Mouse (Mus musculus) heart, embryonic 16.5 days (tissue): ENCODE measurements at regions not wholly inside any gene's neighbourhood (a gene's known extent, or its start where the extent isn't known, plus 50 kb on each side); places are given as distances from the start of the nearest gene placed in this dataset.

ENCODE experiments used
- ATAC-seq: fragments of 200-750 bp; cut with Nextera tagmentation; replicated peaks from 2 replicates; pipeline ENCODE4 v1.8.0; 2017; ENCODE audit warnings: moderate number of reproducible peaks; ENCODE audit not compliant: insufficient read depth, low FRiP score; ENCODE audit errors: extremely low read depth
- H3K27ac ChIP-seq: fragments of 300-500 bp; sonication (generic); 2 replicates; pipeline ENCODE4 v1.5.1; 2014; ENCODE audit warnings: mild to moderate bottlenecking, low read length, control low read depth, moderate library complexity
- H3K27me3 ChIP-seq: fragments of 300-500 bp; sonication (generic); 2 replicates; pipeline ENCODE4 v1.6.1; 2014; ENCODE audit warnings: low read length, mixed read lengths; ENCODE audit not compliant: control insufficient read depth, insufficient read depth
- H3K36me3 ChIP-seq: fragments of 300-500 bp; sonication (generic); 2 replicates; pipeline ENCODE4 v1.6.1; 2014; ENCODE audit not compliant: control insufficient read depth, insufficient read depth
- H3K4me1 ChIP-seq: fragments of 300-500 bp; sonication (generic); 2 replicates; pipeline ENCODE4 v1.6.1; 2014; ENCODE audit warnings: low read length, mixed read lengths; ENCODE audit not compliant: control insufficient read depth, insufficient read depth
- H3K4me2 ChIP-seq: fragments of 300-500 bp; sonication (generic); 2 replicates; pipeline ENCODE4 v1.6.1; 2014; ENCODE audit warnings: low read depth, mild to moderate bottlenecking, control low read depth, low read length
- H3K4me3 ChIP-seq: fragments of 300-500 bp; sonication (generic); 2 replicates; pipeline ENCODE4 v1.5.1; 2014; ENCODE audit warnings: mild to moderate bottlenecking, control low read depth, low read length
- H3K9ac ChIP-seq: fragments of 300-500 bp; sonication (generic); 2 replicates; pipeline ENCODE4 v1.6.1; 2014; ENCODE audit warnings: low read length, control low read depth
- H3K9me3 ChIP-seq: fragments of 300-500 bp; sonication (generic); replicated peaks from 2 replicates; pipeline ENCODE4 v1.6.1; 2016; ENCODE audit warnings: low read length; ENCODE audit not compliant: control insufficient read depth
- WGBS: fragments of 180-500 bp; shearing (Covaris S2); extraction: QIAGEN DNeasy Blood & Tissue Kit; methylation state at CpG from one replicate; pipeline ENCODE4 v1.1.7; 2014; 5-methylcytosine and 5-hydroxymethylcytosine counted together

DNA sequence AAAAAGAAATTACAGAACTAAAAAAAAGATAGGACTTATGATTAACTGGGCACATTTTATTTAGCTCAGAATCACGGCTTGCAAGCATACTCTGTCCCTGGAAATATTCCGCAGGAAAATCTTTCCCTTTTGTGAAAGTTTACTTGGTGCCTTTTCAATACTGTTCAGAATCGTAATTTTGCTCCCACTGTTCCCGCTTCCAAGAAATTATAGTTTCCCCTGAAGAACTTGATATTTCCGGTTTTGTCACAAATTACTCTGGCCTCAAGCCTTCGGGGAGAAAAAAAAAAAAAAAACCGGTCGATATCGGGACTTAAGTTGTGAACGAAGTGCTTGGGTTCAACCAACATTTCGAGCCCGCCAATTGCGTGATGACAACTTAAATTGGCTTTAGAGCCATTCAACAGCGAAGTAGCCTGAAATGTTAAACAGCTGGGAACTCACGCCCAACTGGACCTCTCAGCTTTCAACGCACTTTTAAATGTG is 84.4 kb upstream of the Commd3 start:
- ATAC-seq: no peak
- H3K4me2 ChIP-seq: peak overlapping the region; percentile 82
- no peaks in the 10 kb centered on the region for H3K9me3 ChIP-seq
- H3K4me1 ChIP-seq: 0 out of 2 replicates have a peak, but pooled peaks cover 3% of the 10 kb centered on the region
- H3K27ac ChIP-seq: peak overlapping the region; percentile 69
- peaks cover 4% of the 10 kb centered on the region; the same call in 1 of the 2 replicates for H3K27me3 ChIP-seq
- WGBS: 0% methylated on average over 16 of the region's 16 CpGs
- H3K4me3 ChIP-seq: peak overlapping the region; percentile 86
- no peaks in the 10 kb centered on the region for H3K36me3 ChIP-seq
- H3K9ac ChIP-seq: peak overlapping the region; percentile 73

GRCm38 (mm10) chr2:18586925-18587724 is 85.1 kb upstream of the Commd3 start:
- Histone ChIP-seq H3K27me3 (peaks cover 4% of the 10 kb centered on the region; the same call in 1 of the 2 replicates), H3K9me3 (no peaks in the 10 kb centered on the region), H3K9ac (peak overlapping the region; percentile 73), H3K4me3 (peak overlapping the region; percentile 86), H3K36me3 (no peaks in the 10 kb centered on the region), H3K4me2 (peak overlapping the region; percentile 82), H3K4me1 (0 out of 2 replicates have a peak, but pooled peaks cover 3% of the 10 kb centered on the region), H3K27ac (peak overlapping the region; percentile 69)
- WGBS: 1% methylated on average over 31 of the region's 31 CpGs
- ATAC-seq: peak; percentile 65

- no peak for ATAC-seq
- no peak overlapping the region for H3K9ac ChIP-seq
- no peaks in the 10 kb centered on the region for H3K36me3 ChIP-seq
- H3K27ac ChIP-seq: no peak overlapping the region
- H3K27me3 ChIP-seq: peaks cover 4% of the 10 kb centered on the region; the same call in 1 of the 2 replicates
- no peak overlapping the region for H3K4me3 ChIP-seq
- 36% methylated on average over 9 of the region's 9 CpGs for WGBS
- H3K4me2 ChIP-seq: no peak overlapping the region
- no peaks in the 10 kb centered on the region for H3K9me3 ChIP-seq
- 0 out of 2 replicates have a peak, but pooled peaks cover 3% of the 10 kb centered on the region for H3K4me1 ChIP-seq
Observed at GRCm38 (mm10) chr2:18585564-18586336, 86.4 kb upstream of the Commd3 start.

GRCm38 (mm10) chr2:18558133-18558532 is 114.1 kb upstream of the Commd3 start:
- Histone ChIP-seq H3K4me2 (no peak overlapping the region), H3K9me3 (no peaks in the 10 kb centered on the region), H3K27me3 (no peaks in the 10 kb centered on the region), H3K4me3 (no peak overlapping the region), H3K27ac (no peak overlapping the region), H3K9ac (no peak overlapping the region), H3K36me3 (no peaks in the 10 kb centered on the region), H3K4me1 (no peaks in the 10 kb centered on the region)
- ATAC-seq: no peak
- 51% methylated on average over 4 of the region's 4 CpGs for WGBS

DNA sequence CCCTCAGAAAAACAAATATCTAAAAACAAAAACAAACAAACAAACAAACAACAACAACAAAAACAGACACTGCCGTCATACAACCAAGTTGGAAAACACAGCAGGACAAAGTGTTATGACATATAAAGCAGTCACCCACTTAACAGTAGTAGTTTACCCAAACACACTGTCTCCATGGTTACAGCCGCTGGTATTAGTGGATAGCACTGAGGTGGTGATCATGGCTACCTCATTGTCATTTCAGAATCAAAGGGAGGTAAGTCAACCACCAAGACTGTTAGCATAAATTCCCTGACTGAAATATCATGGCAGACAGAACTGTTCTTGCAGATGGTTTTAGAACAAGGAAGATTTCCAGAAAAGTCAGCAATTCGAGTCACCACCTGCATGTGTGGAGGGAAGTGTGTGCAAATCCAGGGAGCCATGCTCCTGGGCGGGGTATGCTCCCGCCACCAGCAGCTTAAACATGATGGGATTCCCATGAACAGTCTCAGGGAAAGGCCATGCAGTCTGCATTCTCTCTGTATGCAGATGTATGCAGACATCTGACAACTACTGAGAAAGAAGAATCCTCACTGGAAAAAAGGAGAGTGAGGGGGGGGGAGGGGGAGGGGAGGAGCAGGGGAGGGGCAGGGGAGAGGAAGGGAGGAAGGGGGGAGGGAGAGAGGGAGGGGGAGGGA is 124.1 kb upstream of the Commd3 start:
- no peak for ATAC-seq
- WGBS: 55% methylated on average over 5 of the region's 5 CpGs

GRCm38 (mm10) chr2:18524387-18524786 is 131.8 kb upstream of the Dnajc1 start:
- WGBS: 72% methylated on average over 7 of the region's 7 CpGs
- Histone ChIP-seq H3K4me3 (no peak overlapping the region), H3K9me3 (no peaks in the 10 kb centered on the region), H3K4me1 (no peaks in the 10 kb centered on the region), H3K27ac (no peak overlapping the region), H3K27me3 (no peaks in the 10 kb centered on the region), H3K9ac (no peak overlapping the region), H3K4me2 (no peak overlapping the region; the same call in 1 of the 2 replicates), H3K36me3 (no peaks in the 10 kb centered on the region)
- no peak for ATAC-seq

More for the DNA sequence above, 124.1 kb upstream of the Commd3 start:
- Histone ChIP-seq H3K36me3 (no peaks in the 10 kb centered on the region), H3K4me3 (no peak overlapping the region), H3K27me3 (no peaks in the 10 kb centered on the region), H3K4me1 (no peaks in the 10 kb centered on the region), H3K9ac (no peak overlapping the region), H3K9me3 (no peaks in the 10 kb centered on the region), H3K4me2 (no peak overlapping the region), H3K27ac (no peak overlapping the region)

DNA sequence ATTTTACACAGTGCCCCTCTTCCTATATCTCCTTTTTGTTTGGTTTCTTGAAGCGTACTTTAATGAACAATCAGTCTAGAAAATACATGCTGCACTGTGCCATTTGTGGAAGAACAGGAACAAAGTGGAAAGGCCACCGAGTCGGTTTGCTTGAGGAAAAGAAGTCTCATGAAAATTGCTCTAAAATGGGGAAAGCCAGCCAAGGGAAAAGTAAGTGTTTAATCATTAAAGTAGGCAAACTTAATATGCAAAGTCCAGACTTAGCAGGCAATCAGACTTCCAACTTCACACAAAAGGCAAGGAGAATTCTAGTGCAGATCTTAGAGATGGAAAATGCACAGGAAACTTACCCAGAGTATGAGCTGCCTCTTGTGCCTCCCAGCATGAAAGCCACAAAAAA is 131.3 kb upstream of the Dnajc1 start:
- Histone ChIP-seq H3K27ac (no peak overlapping the region), H3K9me3 (no peaks in the 10 kb centered on the region), H3K27me3 (no peaks in the 10 kb centered on the region), H3K9ac (no peak overlapping the region), H3K36me3 (no peaks in the 10 kb centered on the region), H3K4me1 (no peaks in the 10 kb centered on the region), H3K4me2 (no peak overlapping the region), H3K4me3 (no peak overlapping the region)
- WGBS: 79% methylated on average over 3 of the region's 3 CpGs
- no peak for ATAC-seq

DNA sequence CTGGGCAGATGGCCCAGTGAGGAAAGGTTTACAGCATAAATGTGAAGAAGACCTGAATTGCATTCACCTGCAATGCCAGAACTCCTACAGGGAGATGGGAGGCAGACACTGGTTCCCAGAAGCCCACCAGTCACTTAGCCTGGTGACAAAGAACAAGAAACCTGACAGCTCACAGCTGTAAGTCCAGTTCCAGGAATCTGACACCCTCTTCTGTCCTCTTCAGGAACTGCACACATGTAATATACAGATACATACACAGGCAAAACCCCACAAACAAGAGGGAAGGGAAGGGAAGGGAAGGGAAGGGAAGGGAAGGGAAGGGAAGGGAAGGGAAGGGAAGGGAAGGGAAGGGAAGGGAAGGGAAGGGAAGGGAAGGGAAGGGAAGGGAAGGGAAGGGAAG is 120.8 kb upstream of the Dnajc1 start:
- Histone ChIP-seq H3K27me3 (no peaks in the 10 kb centered on the region), H3K9ac (no peak overlapping the region), H3K36me3 (no peaks in the 10 kb centered on the region), H3K4me2 (no peak overlapping the region), H3K9me3 (no peaks in the 10 kb centered on the region), H3K4me1 (no peaks in the 10 kb centered on the region), H3K4me3 (no peak overlapping the region), H3K27ac (no peak overlapping the region)
- ATAC-seq: no peak
